Mouse (Mus musculus) heart, postnatal 0 days (tissue): Measurements from ENCODE around the gene Zfp697.
"Not testable (repeated sequence)": the region's sequence is repeated elsewhere in the genome, so short reads cannot be mapped to it uniquely, and the experiment has no call there.

ENCODE experiments used
- CTCF ChIP-seq: IDR thresholded peaks from 2 replicates; pipeline ENCODE4 v1.5.1; 2016; ENCODE audit warnings: antibody characterized with exemption, control low read depth, low read depth
- EP300 ChIP-seq: IDR thresholded peaks from 2 replicates; pipeline ENCODE4 v1.6.1; 2016; ENCODE audit warnings: antibody characterized with exemption, low read depth

GRCm38 (mm10) chr3:98410619-98411580 is 28.6 kb downstream of the Zfp697 start:
- TF ChIP-seq EP300, CTCF: not testable (repeated sequence)
